Mouse (Mus musculus): Measurements from ENCODE around the gene Ccdc175. TPM values are rescaled to one million over a fixed set of nuclear protein-coding genes. Genes with fewer than 3 reads are reported as not detected.
A peak's percentile ranks its signal among the peaks of the same experiment; 100 is the strongest.

The Ccdc175 gene
- polyA plus RNA-seq, 1 experiment from 2014 or later: not detected

DNA sequence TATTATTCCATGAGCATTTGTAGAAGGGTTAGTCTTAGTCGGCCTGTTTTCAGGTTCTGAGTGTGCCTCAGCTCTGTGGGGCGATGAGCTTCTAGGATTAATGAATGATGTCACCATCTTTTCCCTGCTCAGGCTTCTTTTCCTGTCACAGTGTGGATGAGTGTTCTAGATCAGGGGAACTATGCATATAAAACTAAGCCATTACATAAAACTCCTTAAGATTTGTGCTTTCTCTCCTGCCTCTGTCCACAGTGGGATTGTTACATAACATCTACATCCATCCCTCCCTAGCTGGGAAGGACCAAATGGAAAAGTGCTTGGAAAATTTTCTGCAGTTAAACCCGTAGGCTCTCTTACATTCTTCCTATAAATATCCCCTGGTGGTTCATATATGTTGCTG lies 16.0 kb upstream of the Ccdc175 start:
- Histone ChIP-seq H3K9me3 (ENCODE audit: control insufficient read depth, low read length) (no peaks in the 10 kb centered on the region), H3K27ac (ENCODE audit: low read length) (no peak overlapping the region), H3K27me3 (ENCODE audit: control insufficient read depth, insufficient read depth, low read depth, low read length) (no peaks in the 10 kb centered on the region), H3K4me3 (ENCODE audit: low read length) (no peak overlapping the region), H3K4me2 (ENCODE audit: low read depth, low read length) (no peak overlapping the region), H3K36me3 (ENCODE audit: control insufficient read depth, insufficient read depth, low read length) (no peaks in the 10 kb centered on the region), H3K4me1 (replicated peaks; ENCODE audit: control insufficient read depth, insufficient read depth, low read length) (no peaks in the 10 kb centered on the region; the same call in 1 of the 2 replicates), H3K9ac (ENCODE audit: low read length) (no peak overlapping the region)
- 80% methylated on average over 3 of the region's 3 CpGs for WGBS
- ATAC-seq (ENCODE audit: low read depth): no peak

DNA sequence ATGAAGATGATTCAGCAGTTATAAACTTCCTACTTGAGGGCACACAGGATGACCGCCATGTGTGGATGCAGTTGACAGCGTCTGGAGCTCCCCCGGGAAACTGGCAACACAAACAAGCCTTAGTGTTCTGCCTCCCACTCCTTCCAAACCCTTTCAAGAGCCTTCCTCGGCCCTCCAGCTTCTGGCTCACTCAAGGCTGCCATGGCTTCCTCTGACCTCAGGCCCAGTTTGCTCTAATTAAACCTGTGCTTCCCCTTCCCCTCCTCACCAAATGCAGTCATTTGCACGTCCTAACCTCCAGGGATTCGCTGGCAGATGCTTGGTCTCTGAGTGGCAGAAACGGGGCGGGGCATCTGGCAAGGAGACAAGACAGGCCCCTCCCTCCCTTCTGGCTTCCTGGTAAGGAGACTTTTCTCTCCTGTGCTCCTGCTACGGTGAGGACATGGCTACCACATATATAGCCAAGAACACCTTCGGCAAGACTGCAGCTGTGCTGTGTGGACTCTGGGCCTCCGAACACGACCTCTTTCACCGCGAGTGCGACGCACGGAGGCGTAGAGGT lies 13.2 kb upstream of the Ccdc175 start:
- Histone ChIP-seq H3K9ac (ENCODE audit: low read length) (no peak overlapping the region), H3K27ac (ENCODE audit: low read length) (no peak overlapping the region), H3K9me3 (ENCODE audit: control insufficient read depth, low read length) (no peaks in the 10 kb centered on the region), H3K4me2 (ENCODE audit: low read depth, low read length) (peak overlapping the region; percentile 22), H3K36me3 (ENCODE audit: control insufficient read depth, insufficient read depth, low read length) (no peaks in the 10 kb centered on the region), H3K27me3 (ENCODE audit: control insufficient read depth, insufficient read depth, low read depth, low read length) (no peaks in the 10 kb centered on the region), H3K4me1 (replicated peaks; ENCODE audit: control insufficient read depth, insufficient read depth, low read length) (no peaks in the 10 kb centered on the region; the same call in 1 of the 2 replicates), H3K4me3 (ENCODE audit: low read length) (no peak overlapping the region)
- ATAC-seq (ENCODE audit: low read depth): peak; percentile 54
- 25% methylated on average over 18 of the region's 18 CpGs for WGBS

DNA sequence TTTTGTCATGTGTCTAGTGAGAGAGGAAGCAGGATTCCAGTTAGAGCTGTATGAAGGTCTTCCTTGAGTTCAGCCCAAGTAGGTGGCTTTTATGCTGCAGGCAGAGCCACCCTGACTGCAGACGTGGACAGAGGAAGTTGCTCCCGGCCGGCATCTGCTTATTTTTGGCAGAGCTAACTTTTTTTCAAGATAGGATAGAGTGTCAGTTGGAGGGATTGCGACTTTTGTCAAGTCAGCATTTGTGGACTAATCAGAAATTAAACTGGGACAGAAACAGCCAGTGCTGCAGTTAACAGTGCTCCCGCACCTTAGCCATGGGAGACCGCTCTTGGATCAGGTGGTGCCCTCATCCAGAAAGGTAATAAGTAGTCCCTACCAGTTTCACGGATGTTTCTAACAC lies 12.6 kb upstream of the Ccdc175 start:
- peak; percentile 28; the same call in 1 of the 2 replicates for ATAC-seq (ENCODE audit: low read depth)
- 40% methylated on average over 7 of the region's 7 CpGs for WGBS
- no peak overlapping the region for H3K9ac ChIP-seq (ENCODE audit: low read length)

DNA sequence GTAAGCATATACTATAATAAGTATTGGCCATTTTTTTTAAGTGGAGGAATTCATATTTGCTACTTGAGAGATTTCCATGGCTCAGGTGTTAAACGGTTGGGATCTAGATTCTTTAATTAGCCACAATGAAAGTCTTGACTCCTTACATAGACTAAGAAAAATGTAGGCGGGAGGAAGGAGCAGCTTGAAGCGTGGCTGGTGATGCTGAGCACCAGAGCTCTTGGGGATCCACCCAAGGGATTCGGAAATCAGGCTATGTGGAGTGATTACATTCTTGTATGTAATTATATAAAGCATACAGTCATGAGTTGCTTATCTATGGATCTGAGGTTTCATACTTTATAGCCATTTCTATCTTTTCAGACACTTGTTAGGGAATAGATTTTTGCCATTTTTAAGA lies 5.3 kb downstream of the Ccdc175 start:
- no peak overlapping the region for H3K4me2 ChIP-seq (ENCODE audit: low read depth, low read length)
- no peak overlapping the region for H3K4me3 ChIP-seq (ENCODE audit: low read length)
- no peak for ATAC-seq (ENCODE audit: low read depth)
- no peak overlapping the region for H3K27ac ChIP-seq (ENCODE audit: low read length)
- H3K9ac ChIP-seq (ENCODE audit: low read length): no peak overlapping the region
- no peaks in the 10 kb centered on the region for H3K27me3 ChIP-seq (ENCODE audit: control insufficient read depth, insufficient read depth, low read depth, low read length)
- no peaks in the 10 kb centered on the region for H3K4me1 ChIP-seq (replicated peaks; ENCODE audit: control insufficient read depth, insufficient read depth, low read length)
- 66% methylated on average over 4 of the region's 4 CpGs for WGBS
- no peaks in the 10 kb centered on the region for H3K36me3 ChIP-seq (ENCODE audit: control insufficient read depth, insufficient read depth, low read length)
- H3K9me3 ChIP-seq (ENCODE audit: control insufficient read depth, low read length): no peaks in the 10 kb centered on the region

More for the DNA sequence above, 12.6 kb upstream of the Ccdc175 start:
- peak overlapping the region; percentile 17; the same call in 1 of the 2 replicates for H3K27ac ChIP-seq (ENCODE audit: low read length)
- H3K9me3 ChIP-seq (ENCODE audit: control insufficient read depth, low read length): no peaks in the 10 kb centered on the region
- H3K4me3 ChIP-seq (ENCODE audit: low read length): no peak overlapping the region
- no peaks in the 10 kb centered on the region; the same call in 1 of the 2 replicates for H3K4me1 ChIP-seq (replicated peaks; ENCODE audit: control insufficient read depth, insufficient read depth, low read length)
- H3K27me3 ChIP-seq (ENCODE audit: control insufficient read depth, insufficient read depth, low read depth, low read length): no peaks in the 10 kb centered on the region
- H3K36me3 ChIP-seq (ENCODE audit: control insufficient read depth, insufficient read depth, low read length): no peaks in the 10 kb centered on the region
- no peak overlapping the region for H3K4me2 ChIP-seq (ENCODE audit: low read depth, low read length)

DNA sequence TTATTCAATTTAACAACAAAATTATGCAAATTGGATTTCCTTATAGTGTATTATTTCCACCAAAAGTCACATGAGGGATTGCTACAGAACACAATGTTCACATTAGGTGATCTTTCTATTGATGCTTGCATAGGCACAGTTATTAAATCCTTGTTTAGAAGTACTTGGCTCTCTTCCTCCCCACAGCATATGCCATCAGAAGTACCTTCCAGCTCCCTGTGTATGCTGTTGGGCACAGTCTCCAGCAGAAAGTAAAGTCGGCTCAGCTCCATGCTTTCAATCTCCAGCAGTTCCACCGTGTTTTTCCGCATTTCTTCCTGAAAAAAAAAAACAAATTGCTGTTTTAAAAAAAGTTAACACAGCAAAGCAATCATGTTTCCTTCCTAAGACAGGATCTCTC lies 6.5 kb downstream of the Ccdc175 start:
- no peak for ATAC-seq (ENCODE audit: low read depth)
- WGBS: 79% methylated on average over 3 of the region's 3 CpGs

DNA sequence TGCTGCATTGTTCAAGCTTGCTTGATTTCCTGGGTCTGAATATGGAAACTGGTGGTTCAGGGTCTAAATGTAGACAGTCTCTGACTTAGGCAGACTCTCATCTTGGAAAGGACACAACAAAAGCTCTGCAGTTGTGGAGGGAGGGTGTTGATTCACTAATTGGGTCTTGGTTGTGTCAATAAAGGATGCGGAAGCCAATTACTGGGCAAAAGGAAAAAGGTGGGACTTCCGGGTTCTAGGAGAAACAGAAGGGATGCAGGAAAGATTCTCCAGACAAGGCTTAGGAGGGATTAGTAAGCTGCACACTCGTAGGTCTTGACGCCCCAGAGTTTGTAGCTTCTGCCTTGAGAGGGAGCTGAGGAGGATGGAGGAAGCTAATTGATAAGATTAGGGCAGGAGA lies 26.4 kb downstream of the Ccdc175 start:
- no peak for ATAC-seq (ENCODE audit: low read depth)
- no peaks in the 10 kb centered on the region for H3K9me3 ChIP-seq (ENCODE audit: control insufficient read depth, low read length)
- 66% methylated on average over 4 of the region's 4 CpGs for WGBS

More for the DNA sequence above, 6.5 kb downstream of the Ccdc175 start:
- no peak overlapping the region for H3K4me2 ChIP-seq (ENCODE audit: low read depth, low read length)
- no peak overlapping the region for H3K4me3 ChIP-seq (ENCODE audit: low read length)
- no peaks in the 10 kb centered on the region for H3K4me1 ChIP-seq (replicated peaks; ENCODE audit: control insufficient read depth, insufficient read depth, low read length)
- H3K9me3 ChIP-seq (ENCODE audit: control insufficient read depth, low read length): no peaks in the 10 kb centered on the region
- no peaks in the 10 kb centered on the region for H3K36me3 ChIP-seq (ENCODE audit: control insufficient read depth, insufficient read depth, low read length)
- H3K27ac ChIP-seq (ENCODE audit: low read length): no peak overlapping the region
- no peaks in the 10 kb centered on the region for H3K27me3 ChIP-seq (ENCODE audit: control insufficient read depth, insufficient read depth, low read depth, low read length)
- no peak overlapping the region for H3K9ac ChIP-seq (ENCODE audit: low read length)

DNA sequence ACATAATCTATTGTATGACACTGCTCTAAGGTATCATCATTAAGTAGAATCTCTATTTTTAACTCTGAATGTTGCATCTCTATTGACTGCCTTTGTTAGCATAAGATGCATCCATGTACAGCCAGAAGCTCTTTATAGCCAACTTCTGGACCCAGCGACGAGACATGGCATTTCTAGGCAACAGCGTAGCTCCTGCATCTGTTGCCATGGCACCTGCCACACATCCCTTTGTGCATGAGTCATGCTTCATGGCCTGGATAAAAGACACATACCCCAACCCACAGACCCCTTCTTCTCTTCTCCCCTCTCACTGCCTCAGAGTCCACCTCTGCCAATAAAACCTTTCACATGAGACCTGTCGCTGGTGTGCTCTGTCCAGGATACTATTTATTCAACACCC lies 34.0 kb downstream of the Ccdc175 start:
- Histone ChIP-seq H3K9ac (ENCODE audit: low read length) (no peak overlapping the region), H3K27me3 (ENCODE audit: control insufficient read depth, insufficient read depth, low read depth, low read length) (no peaks in the 10 kb centered on the region), H3K36me3 (ENCODE audit: control insufficient read depth, insufficient read depth, low read length) (no peaks in the 10 kb centered on the region), H3K9me3 (ENCODE audit: control insufficient read depth, low read length) (no peaks in the 10 kb centered on the region), H3K4me1 (replicated peaks; ENCODE audit: control insufficient read depth, insufficient read depth, low read length) (no peaks in the 10 kb centered on the region), H3K27ac (ENCODE audit: low read length) (no peak overlapping the region), H3K4me3 (ENCODE audit: low read length) (no peak overlapping the region), H3K4me2 (ENCODE audit: low read depth, low read length) (no peak overlapping the region)
- no peak for ATAC-seq (ENCODE audit: low read depth)
- 80% methylated on average over 4 of the region's 4 CpGs for WGBS

More for the DNA sequence above, 26.4 kb downstream of the Ccdc175 start:
- Histone ChIP-seq H3K9ac (ENCODE audit: low read length) (no peak overlapping the region), H3K4me1 (replicated peaks; ENCODE audit: control insufficient read depth, insufficient read depth, low read length) (no peaks in the 10 kb centered on the region), H3K4me2 (ENCODE audit: low read depth, low read length) (no peak overlapping the region), H3K36me3 (ENCODE audit: control insufficient read depth, insufficient read depth, low read length) (no peaks in the 10 kb centered on the region), H3K27me3 (ENCODE audit: control insufficient read depth, insufficient read depth, low read depth, low read length) (no peaks in the 10 kb centered on the region), H3K4me3 (ENCODE audit: low read length) (no peak overlapping the region), H3K27ac (ENCODE audit: low read length) (no peak overlapping the region)

DNA sequence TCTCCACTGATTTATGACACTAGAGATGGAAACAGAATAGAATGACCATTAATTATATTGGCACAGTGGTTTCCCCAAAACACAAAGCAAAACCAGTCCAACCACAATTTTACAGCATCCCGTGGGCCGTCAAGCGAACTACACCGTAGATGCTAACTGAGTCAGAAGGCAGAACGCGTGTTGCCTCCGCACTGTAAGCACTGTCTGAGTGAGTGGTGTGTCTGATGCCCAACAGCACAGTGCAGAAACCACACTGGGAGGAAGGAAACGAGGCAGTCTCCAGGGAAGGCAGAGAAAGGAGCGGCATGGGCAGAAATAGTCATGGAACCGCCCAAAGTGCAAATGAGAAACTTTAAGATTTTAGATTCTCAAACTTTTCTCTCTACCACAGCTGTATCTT lies 55.6 kb downstream of the Ccdc175 start:
- Histone ChIP-seq H3K4me3 (ENCODE audit: low read length) (no peak overlapping the region), H3K4me1 (replicated peaks; ENCODE audit: control insufficient read depth, insufficient read depth, low read length) (no peaks in the 10 kb centered on the region), H3K27me3 (ENCODE audit: control insufficient read depth, insufficient read depth, low read depth, low read length) (no peaks in the 10 kb centered on the region), H3K9ac (ENCODE audit: low read length) (no peak overlapping the region), H3K4me2 (ENCODE audit: low read depth, low read length) (no peak overlapping the region), H3K9me3 (ENCODE audit: control insufficient read depth, low read length) (no peaks in the 10 kb centered on the region), H3K36me3 (ENCODE audit: control insufficient read depth, insufficient read depth, low read length) (no peaks in the 10 kb centered on the region), H3K27ac (ENCODE audit: low read length) (no peak overlapping the region)
- ATAC-seq (ENCODE audit: low read depth): no peak
- WGBS: 90% methylated on average over 10 of the region's 10 CpGs

DNA sequence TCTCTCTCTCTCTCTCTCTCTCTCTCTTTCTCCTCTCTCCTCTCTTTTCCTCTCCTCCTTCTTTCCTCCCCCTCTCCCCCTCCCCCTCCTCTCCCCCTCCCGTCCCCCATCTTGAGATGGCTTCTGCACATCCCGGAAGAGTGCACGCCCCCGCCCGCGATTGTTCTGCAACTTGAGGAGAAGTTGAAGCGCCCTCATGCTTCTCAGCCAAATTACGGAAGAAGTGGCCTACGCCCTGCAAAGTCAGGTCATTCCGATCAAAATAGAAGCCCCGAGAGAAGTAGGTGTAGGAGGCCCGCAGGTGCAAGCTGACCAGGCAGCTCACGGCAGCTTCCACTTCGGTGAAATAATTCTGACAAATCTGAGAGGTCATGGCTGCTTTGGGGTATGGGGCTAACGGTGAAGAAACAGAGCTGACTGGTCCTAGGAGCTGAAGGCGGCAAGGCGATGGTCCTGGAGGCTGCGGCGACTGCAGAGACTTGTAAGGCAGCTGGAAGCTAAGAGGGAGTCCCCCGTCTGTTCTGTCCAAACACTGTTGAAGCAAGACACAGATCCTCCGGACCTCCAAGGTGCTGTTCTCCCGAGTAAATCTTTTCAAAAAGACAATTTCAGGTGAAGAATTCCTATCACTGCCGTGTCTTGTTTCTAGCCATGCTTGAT lies 69.0 kb downstream of the Ccdc175 start:
- H3K36me3 ChIP-seq (ENCODE audit: control insufficient read depth, insufficient read depth, low read length): no peaks in the 10 kb centered on the region
- 63% methylated on average over 22 of the region's 23 CpGs for WGBS
- H3K27ac ChIP-seq (ENCODE audit: low read length): no peak overlapping the region
- ATAC-seq (ENCODE audit: low read depth): no peak
- H3K27me3 ChIP-seq (ENCODE audit: control insufficient read depth, insufficient read depth, low read depth, low read length): no peaks in the 10 kb centered on the region
- H3K9me3 ChIP-seq (ENCODE audit: control insufficient read depth, low read length): no peaks in the 10 kb centered on the region
- H3K4me2 ChIP-seq (ENCODE audit: low read depth, low read length): no peak overlapping the region
- no peak overlapping the region for H3K9ac ChIP-seq (ENCODE audit: low read length)
- no peak overlapping the region for H3K4me3 ChIP-seq (ENCODE audit: low read length)
- no peaks in the 10 kb centered on the region for H3K4me1 ChIP-seq (replicated peaks; ENCODE audit: control insufficient read depth, insufficient read depth, low read length)

All from lung, embryonic 16.5 days (tissue).